Mouse (Mus musculus) kidney, adult 2 months (tissue): ENCODE data around the gene H2-DMb1. TPM values are rescaled to one million over a fixed set of nuclear protein-coding genes. Genes with fewer than 3 reads are reported as not detected.

Experiments
- DNase-seq: peaks from one replicate; pipeline ENCODE4 v3.0.0; 2021
- H3K27ac ChIP-seq: fragments of 200-500 bp; 2 replicates; pipeline ENCODE4 v1.5.1; 2012; ENCODE audit warnings: low read depth, low read length, control low read depth, inconsistent platforms; ENCODE audit not compliant: insufficient read depth
- H3K27me3 ChIP-seq: fragments of 200-500 bp; replicated peaks from 2 replicates; pipeline ENCODE4 v1.6.1; 2012; ENCODE audit warnings: mild to moderate bottlenecking, moderate library complexity, low read length, inconsistent platforms; ENCODE audit not compliant: control insufficient read depth, insufficient read depth
- H3K36me3 ChIP-seq: fragments of 200-500 bp; 2 replicates; pipeline ENCODE4 v1.6.1; 2012; ENCODE audit warnings: mild to moderate bottlenecking, moderate library complexity, low read length, inconsistent platforms; ENCODE audit not compliant: control insufficient read depth, insufficient read depth
- H3K4me1 ChIP-seq: fragments of 200-500 bp; 2 replicates; pipeline ENCODE4 v1.6.1; 2011; ENCODE audit warnings: low read length; ENCODE audit not compliant: control insufficient read depth, insufficient read depth
- H3K4me3 ChIP-seq: fragments of 200-500 bp; 2 replicates; pipeline ENCODE4 v1.5.1; 2011; ENCODE audit warnings: mild to moderate bottlenecking, low read depth, low read length, control low read depth; ENCODE audit not compliant: insufficient read depth
- CTCF ChIP-seq: fragments of 200-500 bp; conservative IDR thresholded peaks from 2 replicates; pipeline ENCODE4 v1.5.1; 2011; ENCODE audit warnings: low read depth, mild to moderate bottlenecking, control low read depth, low read length, moderate library complexity, mixed read lengths; ENCODE audit not compliant: insufficient read depth, insufficient read length
- POLR2A ChIP-seq: fragments of 200-500 bp; IDR thresholded peaks from one replicate; pipeline ENCODE4 v1.6.1; 2011; ENCODE audit warnings: low read depth, low read length, control low read depth
- WGBS: fragments of 180-500 bp; shearing (Covaris S2); methylation state at CpG from one replicate; pipeline ENCODE4 v1.1.7; 2018; 5-methylcytosine and 5-hydroxymethylcytosine counted together
- polyA plus RNA-seq: library from polyadenylated mRNA; depleted of rRNA; stranded (reverse); fragments of >200 nt; gene quantifications from 2 replicates; pipeline ENCODE4 v1.2.3, GENCODE M21; 2012

H2-DMb1 gene
- polyA plus RNA-seq, 1 experiment, result 72.3 TPM

DNA sequence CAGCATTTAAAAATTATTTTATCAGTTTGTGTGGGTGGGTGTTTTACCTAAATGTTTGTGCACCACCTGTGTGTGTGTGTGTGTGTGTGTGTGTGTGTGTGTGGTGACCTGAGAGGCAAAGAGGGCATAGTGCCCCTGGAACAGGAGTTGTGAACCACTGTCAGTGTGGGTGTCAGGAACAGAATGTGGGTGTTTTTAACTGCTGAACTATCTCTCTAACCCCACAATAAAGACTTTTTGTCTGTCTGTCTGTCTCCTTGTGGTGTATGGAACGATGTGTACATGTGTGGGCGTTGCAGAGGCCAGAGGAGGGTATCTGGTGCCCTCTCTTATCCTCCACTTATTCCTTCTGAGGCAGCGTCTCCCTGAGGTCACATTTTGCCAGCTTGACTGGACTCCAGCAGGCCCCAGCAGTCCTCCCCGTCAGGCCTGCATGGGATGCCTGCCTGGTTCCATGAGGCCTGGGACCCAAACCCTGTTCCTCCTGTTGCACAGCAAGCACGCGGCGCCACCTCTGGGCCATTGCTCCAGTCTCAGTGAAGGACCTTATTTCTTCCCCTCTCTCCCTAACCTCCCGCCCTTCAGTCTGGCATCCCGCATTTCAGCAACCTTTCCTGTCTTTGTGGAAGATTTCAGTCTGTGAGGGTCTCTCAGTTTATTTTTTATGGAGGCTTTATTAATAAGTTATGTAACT, 11.5 kb downstream of the H2-DMb1 start:
- peak; percentile 44; the same call in 1 of the 2 replicates for TF ChIP-seq CTCF
- no peak for TF ChIP-seq POLR2A
- WGBS, result 51% methylated on average over 9 of the region's 9 CpGs
- no peak overlapping the region for H3K4me3 ChIP-seq
- H3K27me3 ChIP-seq, result no peaks in the 10 kb centered on the region
- no peaks in the 10 kb centered on the region for H3K4me1 ChIP-seq
- H3K27ac ChIP-seq, result no peak overlapping the region
- H3K36me3 ChIP-seq, result no peaks in the 10 kb centered on the region
- peak; percentile 29 for DNase-seq

DNA sequence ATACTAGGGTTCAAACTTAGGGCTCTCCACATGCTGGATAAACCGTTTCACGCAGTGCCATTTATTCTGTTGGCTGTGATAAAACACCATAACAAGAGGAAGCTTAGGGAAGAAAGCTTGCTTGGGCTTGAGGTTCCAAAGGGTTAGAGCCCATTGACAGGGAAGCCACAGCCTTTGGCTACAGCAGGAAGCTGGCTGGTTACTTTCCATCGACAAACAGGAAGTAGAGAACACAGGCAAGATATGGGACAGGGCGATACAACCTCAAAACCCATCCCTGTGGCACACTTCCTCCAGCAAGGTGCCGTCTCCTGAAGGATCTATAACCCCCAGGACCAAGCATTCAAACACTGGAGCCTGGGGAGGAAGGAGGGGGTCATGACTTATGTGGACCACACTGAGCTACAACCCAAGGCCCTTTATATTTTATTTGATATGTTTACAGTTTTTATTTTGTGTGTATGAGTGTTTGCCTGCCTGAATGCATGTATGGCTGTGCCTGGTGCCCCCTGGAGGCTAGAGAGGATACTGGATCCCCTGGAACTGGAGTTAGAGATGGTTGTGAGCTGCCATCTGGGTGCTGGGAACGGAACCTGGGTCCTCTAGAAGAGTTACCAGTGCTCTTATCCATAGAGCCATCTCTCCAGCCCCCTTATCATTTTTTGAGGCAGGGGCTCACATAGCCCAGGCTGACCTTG, 12.3 kb downstream of the H2-DMb1 start:
- Histone ChIP-seq H3K36me3 (no peaks in the 10 kb centered on the region), H3K4me1 (no peaks in the 10 kb centered on the region), H3K27me3 (no peaks in the 10 kb centered on the region), H3K4me3 (no peak overlapping the region), H3K27ac (no peak overlapping the region)
- no peak for TF ChIP-seq POLR2A
- peak; percentile 32 for TF ChIP-seq CTCF
- 74% methylated on average over 6 of the region's 6 CpGs for WGBS
- no peak for DNase-seq

DNA sequence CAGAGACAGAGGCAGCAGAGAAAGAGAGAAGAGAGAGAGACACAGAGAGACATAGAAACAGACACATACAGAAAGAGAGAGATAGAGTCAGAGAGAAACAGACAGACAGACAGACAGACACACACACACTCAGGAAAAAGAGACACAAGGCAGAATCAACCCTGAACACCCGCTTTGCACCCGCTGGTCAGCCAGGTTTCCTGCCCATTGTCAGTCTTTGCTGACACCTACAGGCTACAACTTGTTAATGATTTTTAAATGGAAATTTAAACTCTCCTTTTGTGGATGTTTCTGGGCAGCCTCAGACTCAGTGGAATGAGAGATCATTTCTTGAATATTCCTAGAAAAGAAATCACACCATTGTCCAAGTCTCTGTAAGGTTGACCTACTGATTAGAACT, 16.4 kb downstream of the H2-DMb1 start:
- peak; percentile 64 for DNase-seq
- 3% methylated on average over 2 of the region's 2 CpGs for WGBS

DNA sequence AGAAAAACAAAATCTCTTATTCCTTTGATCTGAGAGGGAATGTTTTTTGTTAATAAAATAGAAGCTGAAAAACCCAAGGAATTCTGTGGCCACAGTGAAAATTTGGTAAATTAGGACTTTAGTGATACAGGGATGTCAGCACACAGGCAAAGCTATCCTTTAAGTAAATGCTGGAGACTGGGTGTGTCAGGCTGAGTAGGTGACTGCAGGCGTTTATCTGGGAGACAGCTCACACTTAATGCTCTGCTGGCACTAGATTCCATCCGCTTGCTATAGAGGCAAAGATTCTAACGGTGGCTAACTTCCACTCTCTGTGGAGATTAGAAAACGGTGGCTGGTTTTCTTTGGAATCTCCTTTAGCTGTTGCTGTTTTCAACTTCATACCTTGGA, 17.6 kb downstream of the H2-DMb1 start:
- H3K27ac ChIP-seq, result no peak overlapping the region
- no peak overlapping the region for H3K4me3 ChIP-seq
- no peaks in the 10 kb centered on the region for H3K36me3 ChIP-seq
- TF ChIP-seq CTCF (no peak), POLR2A (no peak)
- 19% methylated on average over 4 of the region's 4 CpGs for WGBS
- DNase-seq, result no peak
- H3K27me3 ChIP-seq, result no peaks in the 10 kb centered on the region
- no peaks in the 10 kb centered on the region for H3K4me1 ChIP-seq

More for the DNA sequence above, 16.4 kb downstream of the H2-DMb1 start:
- no peak overlapping the region for H3K27ac ChIP-seq
- no peak for TF ChIP-seq POLR2A
- TF ChIP-seq CTCF, result peak; percentile 83
- no peaks in the 10 kb centered on the region for H3K27me3 ChIP-seq
- no peaks in the 10 kb centered on the region for H3K36me3 ChIP-seq
- no peak overlapping the region for H3K4me3 ChIP-seq
- H3K4me1 ChIP-seq, result no peaks in the 10 kb centered on the region

DNA sequence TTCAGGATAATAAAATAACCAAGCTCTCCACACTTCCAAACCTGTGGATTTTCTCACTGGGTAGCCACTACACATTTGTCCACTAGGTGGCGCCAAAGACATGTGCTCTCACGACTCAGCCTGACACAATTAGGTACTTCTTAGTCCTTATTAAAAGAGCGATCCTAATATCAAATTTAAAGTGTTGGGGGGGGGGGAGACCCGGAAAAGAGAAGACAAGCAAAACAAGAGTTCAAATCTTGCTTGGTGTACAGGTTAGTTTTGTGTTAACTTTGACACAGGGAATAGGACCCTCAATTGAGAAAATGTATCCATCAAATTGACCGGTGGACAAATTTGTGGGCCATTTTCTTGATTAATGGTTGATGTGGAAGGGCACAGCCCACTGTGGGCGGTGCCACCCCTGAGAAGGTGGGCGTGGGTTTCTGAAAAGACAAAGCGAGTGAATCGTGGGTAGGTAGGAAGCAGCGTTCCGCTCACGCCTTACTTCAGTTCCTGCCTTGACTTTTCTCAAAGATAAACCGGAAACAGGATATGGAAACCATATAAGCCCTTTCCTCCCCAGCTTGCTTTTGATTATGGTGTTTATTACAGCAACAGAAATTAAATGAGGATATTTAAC, 18.1 kb downstream of the H2-DMb1 start:
- WGBS, result 23% methylated on average over 13 of the region's 13 CpGs
- DNase-seq, result peak; percentile 88
- Histone ChIP-seq H3K36me3 (no peaks in the 10 kb centered on the region), H3K27me3 (no peaks in the 10 kb centered on the region), H3K27ac (no peak overlapping the region), H3K4me1 (no peaks in the 10 kb centered on the region), H3K4me3 (no peak overlapping the region)
- TF ChIP-seq CTCF, result peak; percentile 90
- no peak for TF ChIP-seq POLR2A

DNA sequence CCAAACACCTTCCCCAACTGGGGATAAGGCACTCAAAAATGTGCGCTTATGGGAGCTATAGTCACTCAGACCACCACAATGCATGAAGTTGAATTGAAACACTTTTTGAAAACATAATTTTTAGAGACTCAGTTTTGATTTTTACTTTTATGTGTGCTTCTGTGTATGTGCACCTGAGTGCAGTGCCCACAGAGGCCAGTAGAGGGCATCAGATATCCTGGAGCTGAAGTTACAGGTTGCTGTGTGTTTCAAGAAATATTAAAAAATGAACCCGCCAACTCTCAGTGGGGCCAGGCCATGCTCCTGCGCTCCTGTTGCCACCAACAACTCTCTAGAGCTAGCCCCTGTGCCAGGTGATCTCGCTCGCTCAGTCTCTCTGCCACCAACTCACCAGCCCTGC, 19.7 kb downstream of the H2-DMb1 start:
- Histone ChIP-seq H3K27me3 (no peaks in the 10 kb centered on the region), H3K36me3 (no peaks in the 10 kb centered on the region), H3K4me3 (no peak overlapping the region), H3K4me1 (no peaks in the 10 kb centered on the region), H3K27ac (no peak overlapping the region)
- DNase-seq, result no peak
- TF ChIP-seq POLR2A, result no peak
- TF ChIP-seq CTCF, result peak; percentile 27; the same call in 1 of the 2 replicates
- WGBS, result 98% methylated on average over 5 of the region's 5 CpGs

DNA sequence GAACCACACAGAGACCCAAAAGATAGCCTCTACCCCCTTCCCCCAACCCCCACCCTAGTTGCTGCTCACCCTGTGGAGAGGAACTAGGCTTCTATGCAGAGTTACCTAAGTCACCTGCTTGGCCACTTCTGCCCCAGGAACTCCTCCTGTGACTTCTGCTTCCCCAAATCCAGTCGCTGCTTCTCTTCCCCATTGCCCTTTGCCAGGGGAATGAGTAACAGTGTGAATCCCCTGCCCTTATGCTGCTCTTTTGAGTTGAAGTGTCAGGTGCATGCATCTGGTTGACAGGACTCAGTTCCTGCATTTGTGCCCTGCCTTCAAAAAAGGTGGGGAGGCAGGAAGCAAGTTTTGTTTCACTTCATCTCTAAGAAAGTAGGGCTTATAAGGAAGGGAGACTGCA, 21.2 kb downstream of the H2-DMb1 start:
- DNase-seq, result no peak
- Histone ChIP-seq H3K4me1 (no peaks in the 10 kb centered on the region), H3K27me3 (no peaks in the 10 kb centered on the region), H3K4me3 (no peak overlapping the region), H3K36me3 (no peaks in the 10 kb centered on the region), H3K27ac (no peak overlapping the region)
- WGBS, result 52% methylated on average over 1 of the region's 1 CpGs
- no peak for TF ChIP-seq CTCF
- no peak for TF ChIP-seq POLR2A
